Mouse (Mus musculus) hindbrain, embryonic 10.5 days (tissue): ENCODE data around the gene Gdf7. TPM values are rescaled to one million over a fixed set of nuclear protein-coding genes. Genes with fewer than 3 reads are reported as not detected.
A peak's percentile ranks its signal among the peaks of the same experiment; 100 is the strongest.

Experiments
- DNase-seq: peaks from one replicate; pipeline ENCODE4 v3.0.0-alpha.2; 2017; ENCODE audit warnings: low spot score
- H3K27ac ChIP-seq: fragments of 300-500 bp; sonication (generic); 2 replicates; pipeline ENCODE4 v1.5.1; 2016; ENCODE audit warnings: mild to moderate bottlenecking, moderate library complexity
- H3K27me3 ChIP-seq: fragments of 300-500 bp; sonication (generic); 2 replicates; pipeline ENCODE4 v1.6.1; 2016; ENCODE audit warnings: mild to moderate bottlenecking; ENCODE audit not compliant: poor library complexity, insufficient read depth, severe bottlenecking
- H3K36me3 ChIP-seq: fragments of 300-500 bp; sonication (generic); 2 replicates; pipeline ENCODE4 v1.6.1; 2016; ENCODE audit warnings: mild to moderate bottlenecking, moderate library complexity
- H3K4me1 ChIP-seq: fragments of 300-500 bp; sonication (generic); replicated peaks from 2 replicates; pipeline ENCODE4 v1.6.1; 2016; ENCODE audit warnings: mild to moderate bottlenecking
- H3K4me3 ChIP-seq: fragments of 300-500 bp; sonication (generic); 2 replicates; pipeline ENCODE4 v1.5.1; 2016; ENCODE audit warnings: mild to moderate bottlenecking, moderate library complexity
- H3K9me3 ChIP-seq: fragments of 300-500 bp; sonication (generic); 2 replicates; pipeline ENCODE4 v1.6.1; 2016; ENCODE audit warnings: mild to moderate bottlenecking, moderate library complexity
- WGBS: fragments of 180-500 bp; shearing (Covaris S2); methylation state at CpG from one replicate; pipeline ENCODE4 v1.1.7; 2016; 5-methylcytosine and 5-hydroxymethylcytosine counted together
- polyA plus RNA-seq: library from polyadenylated mRNA; unstranded; fragments of >200 nt; fragmentation: Nextera tagmentation; extraction: Ambion mirVana; gene quantifications from 2 replicates; pipeline ENCODE4 v1.2.1, GENCODE M21; 2016

Gene Gdf7
- 0.81 and 1.9 TPM in 2 replicates for polyA plus RNA-seq

GRCm38 (mm10) chr12:8301841-8302431 lies at the start of gene Gdf7:
TSS of gene Gdf7 (minus strand) at chr12:8301954.
- peaks cover 96% of the 10 kb centered on the region for H3K27me3 ChIP-seq
- peak; percentile 65 for DNase-seq
- 1% methylated on average over 53 of the region's 53 CpGs for WGBS
- no peaks in the 10 kb centered on the region for H3K9me3 ChIP-seq
- H3K27ac ChIP-seq: peak within 1 kb of the TSS; percentile 74
- peak within 1 kb of the TSS; percentile 56 for H3K4me3 ChIP-seq
- peaks cover 54% of the 10 kb centered on the region for H3K4me1 ChIP-seq
- no peaks in the 10 kb centered on the region for H3K36me3 ChIP-seq

GRCm38 (mm10) chr12:8351025-8351903 lies 49.5 kb upstream of the Gdf7 start:
- peaks cover 42% of the 10 kb centered on the region for H3K4me1 ChIP-seq
- peaks cover 3% of the 10 kb centered on the region; the same call in 1 of the 2 replicates for H3K9me3 ChIP-seq
- H3K36me3 ChIP-seq: no peaks in the 10 kb centered on the region
- no peaks in the 10 kb centered on the region for H3K27me3 ChIP-seq
- peak overlapping the region; percentile 57 for H3K27ac ChIP-seq
- WGBS: 37% methylated on average over 4 of the region's 4 CpGs
- no peak for DNase-seq
- H3K4me3 ChIP-seq: no peak overlapping the region

- peaks cover 50% of the 10 kb centered on the region for H3K4me1 ChIP-seq
- no peaks in the 10 kb centered on the region for H3K9me3 ChIP-seq
- H3K27me3 ChIP-seq: no peaks in the 10 kb centered on the region
- H3K36me3 ChIP-seq: no peaks in the 10 kb centered on the region
- 64% methylated on average over 9 of the region's 9 CpGs for WGBS
- peak overlapping the region; percentile 77 for H3K27ac ChIP-seq
- no peak overlapping the region for H3K4me3 ChIP-seq
- DNase-seq: no peak
Observed at GRCm38 (mm10) chr12:8348733-8349513, 47.2 kb upstream of the Gdf7 start.

- peaks cover 50% of the 10 kb centered on the region for H3K4me1 ChIP-seq
- H3K9me3 ChIP-seq: no peaks in the 10 kb centered on the region
- H3K27me3 ChIP-seq: no peaks in the 10 kb centered on the region
- peak overlapping the region; percentile 77 for H3K27ac ChIP-seq
- H3K36me3 ChIP-seq: 0 out of 2 replicates have a peak, but pooled peaks cover 4% of the 10 kb centered on the region
- WGBS: 75% methylated on average over 8 of the region's 8 CpGs
- no peak overlapping the region for H3K4me3 ChIP-seq
- DNase-seq: no peak
Observed at GRCm38 (mm10) chr12:8347746-8348462, 46.1 kb upstream of the Gdf7 start.

- no peaks in the 10 kb centered on the region for H3K27me3 ChIP-seq
- peak overlapping the region; percentile 64; the same call in 1 of the 2 replicates for H3K27ac ChIP-seq
- no peak for DNase-seq
- H3K36me3 ChIP-seq: peaks cover 19% of the 10 kb centered on the region
- H3K4me3 ChIP-seq: no peak overlapping the region
- WGBS: 95% methylated on average over 5 of the region's 5 CpGs
- no peaks in the 10 kb centered on the region for H3K9me3 ChIP-seq
- H3K4me1 ChIP-seq: peaks cover 41% of the 10 kb centered on the region
Observed at GRCm38 (mm10) chr12:8345539-8345938, 43.8 kb upstream of the Gdf7 start.

- DNase-seq: no peak
Observed at GRCm38 (mm10) chr12:8344897-8345296, 43.1 kb upstream of the Gdf7 start.

GRCm38 (mm10) chr12:8343381-8343780 lies 41.6 kb upstream of the Gdf7 start:
- Histone ChIP-seq H3K9me3 (no peaks in the 10 kb centered on the region), H3K4me3 (no peak overlapping the region), H3K27ac (no peak overlapping the region), H3K36me3 (peaks cover 19% of the 10 kb centered on the region), H3K4me1 (peaks cover 42% of the 10 kb centered on the region), H3K27me3 (no peaks in the 10 kb centered on the region)
- 92% methylated on average over 3 of the region's 3 CpGs for WGBS
- no peak for DNase-seq

More at GRCm38 (mm10) chr12:8344897-8345296, 43.1 kb upstream of the Gdf7 start:
- Histone ChIP-seq H3K36me3 (peaks cover 19% of the 10 kb centered on the region), H3K27me3 (no peaks in the 10 kb centered on the region), H3K9me3 (no peaks in the 10 kb centered on the region), H3K4me3 (no peak overlapping the region), H3K27ac (peak overlapping the region; percentile 64), H3K4me1 (peaks cover 42% of the 10 kb centered on the region)
- WGBS: 74% methylated on average over 9 of the region's 9 CpGs

GRCm38 (mm10) chr12:8341008-8341407 lies 39.3 kb upstream of the Gdf7 start:
- Histone ChIP-seq H3K36me3 (peaks cover 36% of the 10 kb centered on the region), H3K4me1 (peaks cover 40% of the 10 kb centered on the region), H3K4me3 (no peak overlapping the region), H3K27ac (no peak overlapping the region), H3K27me3 (no peaks in the 10 kb centered on the region), H3K9me3 (no peaks in the 10 kb centered on the region)
- no peak for DNase-seq
- WGBS: 93% methylated on average over 6 of the region's 6 CpGs

GRCm38 (mm10) chr12:8339591-8340319 lies 38.0 kb upstream of the Gdf7 start:
- Histone ChIP-seq H3K27ac (peak overlapping the region; percentile 83), H3K36me3 (peaks cover 39% of the 10 kb centered on the region), H3K4me3 (no peak overlapping the region), H3K9me3 (no peaks in the 10 kb centered on the region), H3K27me3 (no peaks in the 10 kb centered on the region), H3K4me1 (peaks cover 37% of the 10 kb centered on the region)
- DNase-seq: peak; percentile 76
- 29% methylated on average over 13 of the region's 13 CpGs for WGBS

GRCm38 (mm10) chr12:8338918-8339317 lies 37.2 kb upstream of the Gdf7 start:
- H3K9me3 ChIP-seq: no peaks in the 10 kb centered on the region
- WGBS: 65% methylated on average over 8 of the region's 8 CpGs
- peaks cover 32% of the 10 kb centered on the region for H3K4me1 ChIP-seq
- no peak for DNase-seq
- H3K36me3 ChIP-seq: peaks cover 39% of the 10 kb centered on the region
- H3K4me3 ChIP-seq: no peak overlapping the region
- no peaks in the 10 kb centered on the region for H3K27me3 ChIP-seq
- peak overlapping the region; percentile 83 for H3K27ac ChIP-seq

- H3K27me3 ChIP-seq: no peaks in the 10 kb centered on the region
- no peak for DNase-seq
- peaks cover 41% of the 10 kb centered on the region for H3K36me3 ChIP-seq
- peak overlapping the region; percentile 83 for H3K27ac ChIP-seq
- no peaks in the 10 kb centered on the region for H3K9me3 ChIP-seq
- H3K4me1 ChIP-seq: peaks cover 32% of the 10 kb centered on the region
- 68% methylated on average over 4 of the region's 4 CpGs for WGBS
- no peak overlapping the region for H3K4me3 ChIP-seq
Observed at GRCm38 (mm10) chr12:8338491-8338890, 36.7 kb upstream of the Gdf7 start.
